Mouse (Mus musculus) kidney, adult 8-10 months (tissue): ENCODE results near the gene Ubc.

ENCODE experiments used
- DNase-seq, 2 experiments: peaks; one replicate each; pipeline ENCODE4 v3.0.0; 2022

Gene Ubc

DNA sequence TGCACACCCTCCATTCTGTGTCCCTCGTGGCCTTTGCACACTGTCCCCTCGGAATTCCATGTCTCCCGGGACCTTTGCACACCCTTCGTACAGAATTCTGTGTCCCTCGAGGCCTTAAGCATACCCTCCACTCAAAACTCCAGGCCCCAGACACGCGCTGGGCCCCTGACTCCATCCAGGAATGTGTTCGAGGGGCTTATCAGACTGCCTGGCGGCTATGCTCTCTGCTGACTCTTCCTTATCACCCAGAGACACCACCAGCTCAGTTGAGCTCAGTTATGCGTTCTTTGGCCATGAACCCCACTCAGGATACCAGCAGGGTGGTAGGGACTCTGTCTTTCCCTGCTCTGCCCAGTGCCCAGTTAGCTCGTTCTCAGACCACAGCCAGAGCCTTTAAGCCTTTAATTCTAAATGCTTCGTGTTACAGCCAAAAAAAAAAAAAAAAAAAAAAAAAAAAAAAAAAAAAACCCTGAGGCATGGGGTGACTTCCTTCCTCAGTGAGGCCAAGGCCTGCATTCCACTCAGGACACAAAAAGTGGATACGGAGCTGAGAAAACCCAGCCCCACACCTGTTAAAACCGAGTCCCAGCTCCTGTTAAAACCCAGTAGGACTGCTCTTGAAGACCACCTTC is 48.4 kb downstream of the Ubc start:
- DNase-seq = no peak

DNA sequence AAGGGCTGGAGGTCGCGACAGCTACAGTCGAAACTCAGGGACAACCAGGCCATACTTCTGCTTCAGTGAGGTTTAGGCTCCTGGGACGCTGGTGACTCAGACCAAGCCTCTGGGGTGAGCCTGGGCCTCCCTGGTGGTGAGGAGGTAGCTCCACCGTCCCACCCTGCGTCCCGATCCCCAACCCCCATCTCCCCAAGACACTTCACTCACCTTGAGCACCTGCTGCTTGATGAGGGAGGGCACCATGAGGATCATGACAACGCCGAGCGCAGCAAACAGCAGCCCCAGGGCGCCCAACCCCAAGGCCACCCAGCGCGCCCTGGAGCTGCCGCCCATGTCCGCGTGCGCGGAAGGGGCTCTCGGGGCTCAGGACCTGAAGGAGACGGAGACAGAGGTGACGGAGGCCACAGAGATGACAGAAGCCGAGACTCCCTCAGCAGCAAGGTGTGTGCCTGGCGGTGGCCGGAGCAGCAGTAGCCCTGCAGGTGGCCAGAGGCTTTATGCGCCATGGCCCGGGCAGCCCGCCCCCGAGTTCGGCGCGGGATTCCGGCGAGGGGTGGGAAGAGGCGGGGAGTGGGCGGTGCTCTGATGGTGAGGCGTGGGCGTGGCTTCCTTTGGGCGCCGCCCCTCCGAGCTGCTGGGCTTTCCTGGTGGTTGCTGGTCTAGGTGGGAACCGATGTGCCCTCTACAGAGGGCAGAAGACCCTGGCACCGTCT is 49.3 kb downstream of the Ubc start, which contains the start of gene Scarb1:
Scarb1 (minus strand) TSS at position 548 of the 716 bp plus-strand sequence.
- peak; percentile 79 to 86 for DNase-seq

DNA sequence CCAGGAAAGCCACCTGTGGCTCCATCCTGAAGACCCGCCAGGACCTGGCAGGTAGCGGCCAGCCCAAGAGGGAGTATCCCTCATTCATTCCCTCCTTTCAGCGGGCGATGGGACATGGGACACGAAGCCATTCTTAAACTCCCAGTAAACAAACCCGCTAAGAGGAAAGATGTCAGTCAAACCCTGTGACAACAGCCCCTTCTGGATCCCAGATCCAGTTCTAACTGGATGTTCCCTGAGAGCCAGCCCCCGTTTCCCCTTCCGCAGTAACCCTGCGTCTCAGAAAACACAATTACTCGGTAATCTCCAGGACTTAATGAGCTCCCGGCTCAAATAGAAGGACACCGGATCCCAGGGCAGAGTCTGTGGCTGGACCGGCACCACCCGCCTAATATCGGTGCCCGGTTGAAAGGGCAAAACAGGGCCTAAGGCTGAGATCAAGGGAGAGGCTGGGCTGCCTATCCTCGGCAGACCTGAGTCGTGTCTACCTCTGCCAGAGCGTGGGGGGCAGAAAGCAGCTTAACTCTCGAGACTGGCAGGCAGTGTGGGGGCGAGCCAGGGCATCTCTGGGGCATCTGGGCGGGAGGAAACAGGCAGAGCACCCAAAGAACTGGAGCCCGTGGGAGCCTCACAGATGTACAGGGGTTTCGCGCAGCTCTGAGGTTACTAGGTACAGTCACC is 50.0 kb downstream of the Ubc start:
- no peak for DNase-seq

GRCm38 (mm10) chr5:125339108-125339751 is 50.8 kb downstream of the Ubc start:
- peak in 1 of 2 experiments; percentile 43 for DNase-seq

GRCm38 (mm10) chr5:125337526-125337925 is 52.5 kb downstream of the Ubc start:
- DNase-seq = no peak

DNA sequence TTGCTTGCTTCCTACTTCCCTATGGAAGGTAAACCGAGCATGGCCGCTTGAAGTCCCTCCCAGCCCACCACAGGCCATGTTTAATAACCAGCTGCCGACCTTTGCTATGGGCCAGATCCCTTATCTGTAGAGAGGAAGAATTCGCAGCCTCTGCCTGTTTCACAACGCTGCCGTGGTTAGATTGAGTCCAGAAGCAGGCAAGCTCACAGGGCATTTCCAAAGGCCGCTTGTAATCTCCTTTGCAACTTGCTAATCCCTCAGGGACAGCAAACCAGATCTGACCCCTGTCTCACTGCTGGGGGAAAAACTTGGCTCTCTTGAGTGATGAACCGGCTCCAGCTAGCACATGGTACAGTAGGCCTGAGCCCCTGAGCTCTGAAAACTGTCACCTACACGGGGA is 53.0 kb downstream of the Ubc start:
- DNase-seq = no peak
